Mouse (Mus musculus) splenic B cell, adult 2 months (primary cell): ENCODE results near the gene Sept6.
A peak's percentile ranks its signal among the peaks of the same experiment; 100 is the strongest.

ENCODE experiments used
- DNase-seq: peaks from one replicate; pipeline ENCODE4 v3.0.0-alpha.2; 2011; ENCODE audit warnings: low read depth, low spot score
- H3K27me3 ChIP-seq: 2 replicates; pipeline ENCODE4 v1.6.1; 2012; ENCODE audit warnings: mild to moderate bottlenecking, low read length, moderate library complexity, mixed read lengths; ENCODE audit not compliant: control insufficient read depth, poor library complexity, insufficient read depth, severe bottlenecking
- H3K36me3 ChIP-seq: 2 replicates; pipeline ENCODE4 v1.6.1; 2012; ENCODE audit warnings: mild to moderate bottlenecking, low read length, moderate library complexity, mixed read lengths; ENCODE audit not compliant: control insufficient read depth, poor library complexity, insufficient read depth, severe bottlenecking

The Sept6 gene

GRCm38 (mm10) chrX:36991694-36992093 lies at the start of gene Sept6:
Sept6 (minus strand) TSS chrX:36991794.
- no peak for DNase-seq

GRCm38 (mm10) chrX:37028378-37028777 lies 36.8 kb upstream of the Sept6 start:
- no peak for DNase-seq
- no peaks in the 10 kb centered on the region for H3K27me3 ChIP-seq
- no peaks in the 10 kb centered on the region for H3K36me3 ChIP-seq

More at GRCm38 (mm10) chrX:36991694-36992093, at the start of gene Sept6:
- H3K27me3 ChIP-seq = no peaks in the 10 kb centered on the region
- H3K36me3 ChIP-seq = no peaks in the 10 kb centered on the region

GRCm38 (mm10) chrX:37023652-37024309 lies 32.2 kb upstream of the Sept6 start:
- Histone ChIP-seq H3K36me3 (no peaks in the 10 kb centered on the region), H3K27me3 (no peaks in the 10 kb centered on the region)
- no peak for DNase-seq

GRCm38 (mm10) chrX:37022690-37023089 lies 31.1 kb upstream of the Sept6 start:
- H3K36me3 ChIP-seq = no peaks in the 10 kb centered on the region
- H3K27me3 ChIP-seq = no peaks in the 10 kb centered on the region
- DNase-seq = peak; percentile 78

GRCm38 (mm10) chrX:37019045-37019444 lies 27.5 kb upstream of the Sept6 start:
- DNase-seq = peak; percentile 58
- no peaks in the 10 kb centered on the region for H3K27me3 ChIP-seq
- H3K36me3 ChIP-seq = no peaks in the 10 kb centered on the region

- no peak for DNase-seq
- no peaks in the 10 kb centered on the region for H3K36me3 ChIP-seq
Observed at GRCm38 (mm10) chrX:37018150-37018654, 26.6 kb upstream of the Sept6 start.

GRCm38 (mm10) chrX:37013870-37014269 lies 22.3 kb upstream of the Sept6 start:
- no peak for DNase-seq
- H3K36me3 ChIP-seq = no peaks in the 10 kb centered on the region
- H3K27me3 ChIP-seq = no peaks in the 10 kb centered on the region

More at GRCm38 (mm10) chrX:37018150-37018654, 26.6 kb upstream of the Sept6 start:
- no peaks in the 10 kb centered on the region for H3K27me3 ChIP-seq

- peak; percentile 69 for DNase-seq
- no peaks in the 10 kb centered on the region for H3K27me3 ChIP-seq
- H3K36me3 ChIP-seq = no peaks in the 10 kb centered on the region
Observed at GRCm38 (mm10) chrX:36991039-36991438, 555 bp downstream of the Sept6 start.

GRCm38 (mm10) chrX:36989752-36990404 lies 1.7 kb downstream of the Sept6 start:
- no peak for DNase-seq
- Histone ChIP-seq H3K36me3 (no peaks in the 10 kb centered on the region), H3K27me3 (no peaks in the 10 kb centered on the region)

- Histone ChIP-seq H3K27me3 (no peaks in the 10 kb centered on the region), H3K36me3 (no peaks in the 10 kb centered on the region)
- peak; percentile 87 for DNase-seq
Observed at GRCm38 (mm10) chrX:36989234-36989751, 2.3 kb downstream of the Sept6 start.

- peak; percentile 10 for DNase-seq
- Histone ChIP-seq H3K36me3 (no peaks in the 10 kb centered on the region), H3K27me3 (no peaks in the 10 kb centered on the region)
Observed at GRCm38 (mm10) chrX:36988754-36989153, 2.8 kb downstream of the Sept6 start.

- Histone ChIP-seq H3K36me3 (no peaks in the 10 kb centered on the region), H3K27me3 (no peaks in the 10 kb centered on the region)
- DNase-seq = no peak
Observed at GRCm38 (mm10) chrX:36987851-36988250, 3.7 kb downstream of the Sept6 start.

- Histone ChIP-seq H3K27me3 (no peaks in the 10 kb centered on the region), H3K36me3 (no peaks in the 10 kb centered on the region)
- no peak for DNase-seq
Observed at GRCm38 (mm10) chrX:36985041-36985440, 6.6 kb downstream of the Sept6 start.

GRCm38 (mm10) chrX:36983654-36984311 lies 7.8 kb downstream of the Sept6 start:
- Histone ChIP-seq H3K27me3 (no peaks in the 10 kb centered on the region), H3K36me3 (no peaks in the 10 kb centered on the region)
- peak; percentile 37 for DNase-seq
